8 mouse cellular contexts compared by ENCODE assay signal in the genomic region with DNA sequence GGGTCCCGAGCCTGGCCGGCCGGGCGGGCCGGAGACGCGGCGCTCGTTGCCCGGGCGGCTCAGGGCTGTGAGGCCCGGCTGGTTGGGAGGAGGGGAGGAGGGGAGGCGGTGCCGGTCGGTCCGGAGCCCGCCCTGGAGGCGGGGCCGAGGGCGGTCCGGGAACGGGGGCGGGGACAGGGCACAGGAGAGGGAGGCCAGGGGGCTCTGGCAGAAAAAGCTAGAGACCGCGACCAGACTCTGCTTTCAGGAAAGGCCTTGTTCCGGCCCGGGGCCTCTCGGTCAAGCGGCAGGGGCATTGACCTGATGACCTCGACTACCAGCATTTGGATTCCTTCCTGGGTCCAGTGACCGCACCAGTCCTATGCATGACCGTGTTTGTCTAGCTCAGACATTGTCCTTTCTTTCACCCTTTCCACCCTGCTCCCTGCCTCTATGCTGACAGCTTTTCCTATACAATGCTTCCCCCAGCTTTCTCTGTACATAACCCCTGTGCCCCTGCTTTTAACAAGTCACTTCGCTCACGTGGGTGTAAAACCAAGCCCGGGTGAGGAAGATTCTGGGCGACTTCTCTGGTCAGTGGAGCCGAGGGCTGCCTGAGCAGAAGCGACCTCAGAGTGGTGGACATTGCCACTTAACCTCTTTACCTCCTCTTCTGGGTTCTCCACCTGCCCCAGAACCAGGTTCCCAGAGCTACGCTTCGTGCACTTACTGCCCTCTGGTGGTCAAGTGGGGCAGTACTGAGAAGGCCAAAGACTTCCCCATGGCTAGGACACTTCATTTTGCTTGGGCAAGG. TPM values are rescaled to one million over a fixed set of nuclear protein-coding genes. Genes with fewer than 3 reads are reported as not detected.
A peak's percentile ranks its signal among the peaks of the same experiment; 100 is the strongest.
DNase-seq lines count a peak whose midpoint lies in the region; ATAC-seq lines count a peak whose summit lies in the region.

No protein-coding gene starts in this region.

- H3K4me2 ChIP-seq in embryonic facial prominence, embryonic 15.5 days (replicated peaks): peak overlapping the region; percentile 93
- peak overlapping the region; percentile 87 for H3K4me2 ChIP-seq in heart, embryonic 12.5 days
- H3K4me2 ChIP-seq in kidney, embryonic 16.5 days (replicated peaks; ENCODE audit: low read depth, low read length): peak overlapping the region; percentile 90
- H3K4me2 ChIP-seq in liver, embryonic 16.5 days (ENCODE audit: low read depth, low read length): peak overlapping the region; percentile 90
- peak overlapping the region; percentile 65 for H3K4me2 ChIP-seq in neural tube, embryonic 11.5 days (ENCODE audit: low read depth)

- peak overlapping the region; percentile 65 for H3K27ac ChIP-seq in embryonic facial prominence, embryonic 15.5 days (replicated peaks)
- H3K27ac ChIP-seq in heart, embryonic 12.5 days (ENCODE audit: poor library complexity, severe bottlenecking): peak overlapping the region; percentile 79
- peak overlapping the region; percentile 90 for H3K27ac ChIP-seq in kidney, embryonic 16.5 days (ENCODE audit: low read length)
- H3K27ac ChIP-seq in liver, embryonic 16.5 days (ENCODE audit: low read length): peak overlapping the region; percentile 58
- peak overlapping the region; percentile 73 for H3K27ac ChIP-seq in neural tube, embryonic 11.5 days (ENCODE audit: low read depth, low read length)

- H3K36me3 ChIP-seq in embryonic facial prominence, embryonic 15.5 days: peaks cover 7% of the 10 kb centered on the region
- peaks cover 3% of the 10 kb centered on the region; the same call in 1 of the 2 replicates for H3K36me3 ChIP-seq in heart, embryonic 12.5 days
- peaks cover 5% of the 10 kb centered on the region; the same call in 1 of the 2 replicates for H3K36me3 ChIP-seq in kidney, embryonic 16.5 days (ENCODE audit: insufficient read depth, low read length)
- no peaks in the 10 kb centered on the region for H3K36me3 ChIP-seq in liver, embryonic 16.5 days (ENCODE audit: control insufficient read depth, insufficient read depth)
- H3K36me3 ChIP-seq in neural tube, embryonic 11.5 days (ENCODE audit: control insufficient read depth, insufficient read depth, low read length): no peaks in the 10 kb centered on the region

- peak overlapping the region; percentile 69 for H3K4me3 ChIP-seq in embryonic facial prominence, embryonic 15.5 days (replicated peaks)
- peak overlapping the region; percentile 73 for H3K4me3 ChIP-seq in heart, embryonic 12.5 days
- H3K4me3 ChIP-seq in kidney, embryonic 16.5 days (ENCODE audit: low read length): peak overlapping the region; percentile 66
- H3K4me3 ChIP-seq in liver, embryonic 16.5 days (ENCODE audit: low read depth, low read length): peak overlapping the region; percentile 62
- H3K4me3 ChIP-seq in neural tube, embryonic 11.5 days (ENCODE audit: low read depth, low read length): peak overlapping the region; percentile 68

- peak; percentile 89 for ATAC-seq in CD4-positive, CD25-positive, alpha-beta regulatory T cell, adult 4 months
- ATAC-seq in embryonic facial prominence, embryonic 15.5 days (ENCODE audit: insufficient number of reproducible peaks, low FRiP score, low TSS enrichment, low read depth): peak; percentile 96
- peak; percentile 96 for ATAC-seq in heart, embryonic 12.5 days (ENCODE audit: insufficient number of reproducible peaks, low FRiP score)
- ATAC-seq in kidney, embryonic 16.5 days (ENCODE audit: low FRiP score, low TSS enrichment): peak; percentile 96
- ATAC-seq in liver, embryonic 16.5 days (ENCODE audit: low read depth): peak; percentile 97
- peak; percentile 96 for ATAC-seq in neural tube, embryonic 11.5 days (ENCODE audit: insufficient read depth, low FRiP score, low TSS enrichment)

- H3K27me3 ChIP-seq in embryonic facial prominence, embryonic 15.5 days: no peaks in the 10 kb centered on the region
- no peaks in the 10 kb centered on the region for H3K27me3 ChIP-seq in heart, embryonic 12.5 days (replicated peaks)
- H3K27me3 ChIP-seq in kidney, embryonic 16.5 days (ENCODE audit: insufficient read depth, low read length): no peaks in the 10 kb centered on the region
- no peaks in the 10 kb centered on the region for H3K27me3 ChIP-seq in liver, embryonic 16.5 days (ENCODE audit: control insufficient read depth, insufficient read depth, low read depth, low read length)
- no peaks in the 10 kb centered on the region for H3K27me3 ChIP-seq in neural tube, embryonic 11.5 days (ENCODE audit: control insufficient read depth, insufficient read depth, low read length)

- H3K4me1 ChIP-seq in embryonic facial prominence, embryonic 15.5 days: peaks cover 35% of the 10 kb centered on the region
- H3K4me1 ChIP-seq in heart, embryonic 12.5 days (replicated peaks): peaks cover 34% of the 10 kb centered on the region
- H3K4me1 ChIP-seq in kidney, embryonic 16.5 days (ENCODE audit: insufficient read depth, low read length): peaks cover 24% of the 10 kb centered on the region
- H3K4me1 ChIP-seq in liver, embryonic 16.5 days (ENCODE audit: control insufficient read depth, low read depth, low read length): peaks cover 24% of the 10 kb centered on the region
- peaks cover 14% of the 10 kb centered on the region for H3K4me1 ChIP-seq in neural tube, embryonic 11.5 days (ENCODE audit: control insufficient read depth, insufficient read depth, low read length)

- 2% methylated on average over 35 of the region's 40 CpGs for WGBS in embryonic facial prominence, embryonic 15.5 days
- 2% methylated on average over 38 of the region's 40 CpGs for WGBS in heart, embryonic 12.5 days
- under 1% methylated on average over 36 of the region's 40 CpGs for WGBS in kidney, embryonic 16.5 days
- WGBS in liver, embryonic 16.5 days (ENCODE audit: insufficient replicate concordance): 1% methylated on average over 33 of the region's 40 CpGs
- WGBS in neural tube, embryonic 11.5 days: 2% methylated on average over 38 of the region's 40 CpGs

- DNase-seq in brain, adult 2 months (ENCODE audit: low read depth, low spot score): peak; percentile 85
- DNase-seq in neural tube, embryonic 11.5 days (ENCODE audit: low spot score): peak; percentile 93
- peak; percentile 88 for DNase-seq in testis, postnatal 14 days (ENCODE audit: low spot score)

- H3K9me3 ChIP-seq in embryonic facial prominence, embryonic 15.5 days (replicated peaks): no peaks in the 10 kb centered on the region
- no peaks in the 10 kb centered on the region for H3K9me3 ChIP-seq in heart, embryonic 12.5 days (replicated peaks)
- no peaks in the 10 kb centered on the region for H3K9me3 ChIP-seq in kidney, embryonic 16.5 days (ENCODE audit: low read length)
- no peaks in the 10 kb centered on the region for H3K9me3 ChIP-seq in liver, embryonic 16.5 days (replicated peaks; ENCODE audit: control insufficient read depth, low read length)
- no peaks in the 10 kb centered on the region for H3K9me3 ChIP-seq in neural tube, embryonic 11.5 days (ENCODE audit: control insufficient read depth, low read length)

- H3K9ac ChIP-seq in embryonic facial prominence, embryonic 15.5 days: peak overlapping the region; percentile 73
- H3K9ac ChIP-seq in heart, embryonic 12.5 days: peak overlapping the region; percentile 81
- peak overlapping the region; percentile 86 for H3K9ac ChIP-seq in kidney, embryonic 16.5 days (replicated peaks; ENCODE audit: low read length)
- peak overlapping the region; percentile 59 for H3K9ac ChIP-seq in liver, embryonic 16.5 days (ENCODE audit: low read depth, low read length)
- peak overlapping the region; percentile 72 for H3K9ac ChIP-seq in neural tube, embryonic 11.5 days (ENCODE audit: low read length)

RNA-seq across cellular contexts. Expression of a gene that starts 13.2 kb away (rescaled TPM):
- not detected for polyA plus RNA-seq in CD4-positive, CD25-positive, alpha-beta regulatory T cell, adult 4 months (2017; shearing (Covaris generic))
- 0.50 and 0.73 TPM in 2 replicates for polyA plus RNA-seq in embryonic facial prominence, embryonic 15.5 days (2015; fragmentation: Nextera tagmentation; extraction: Ambion mirVana)
- 0.17 and 0.29 TPM in 2 replicates for polyA plus RNA-seq in heart, embryonic 12.5 days (2016; fragmentation: Nextera tagmentation; extraction: Ambion mirVana)
- polyA plus RNA-seq in kidney, embryonic 16.5 days (2015; fragmentation: Nextera tagmentation; extraction: Ambion mirVana): 0.30 and 0.67 TPM in 2 replicates
- polyA plus RNA-seq in liver, embryonic 16.5 days (2015; fragmentation: Nextera tagmentation; extraction: Ambion mirVana): 1.0 and 1.1 TPM in 2 replicates
- polyA plus RNA-seq in neural tube, embryonic 11.5 days (2014; fragmentation: Nextera tagmentation; extraction: Ambion mirVana): 0.34 and 0.50 TPM in 2 replicates

RNA-seq across cellular contexts. Expression of a gene that starts 16.2 kb away (rescaled TPM):
- not detected for polyA plus RNA-seq in CD4-positive, CD25-positive, alpha-beta regulatory T cell, adult 4 months (2017; shearing (Covaris generic))
- 16.1 and 18.9 TPM in 2 replicates for polyA plus RNA-seq in embryonic facial prominence, embryonic 15.5 days (2015; fragmentation: Nextera tagmentation; extraction: Ambion mirVana)
- polyA plus RNA-seq in heart, embryonic 12.5 days (2016; fragmentation: Nextera tagmentation; extraction: Ambion mirVana): 9.2 and 10.3 TPM in 2 replicates
- 12.4 and 14.4 TPM in 2 replicates for polyA plus RNA-seq in kidney, embryonic 16.5 days (2015; fragmentation: Nextera tagmentation; extraction: Ambion mirVana)
- 5.5 and 7.0 TPM in 2 replicates for polyA plus RNA-seq in liver, embryonic 16.5 days (2015; fragmentation: Nextera tagmentation; extraction: Ambion mirVana)
- polyA plus RNA-seq in neural tube, embryonic 11.5 days (2014; fragmentation: Nextera tagmentation; extraction: Ambion mirVana): 26.1 and 27.5 TPM in 2 replicates

RNA-seq across cellular contexts. Expression of a gene that starts 42.9 kb away (rescaled TPM):
- 1 to 10 TPM; 1.9 to 3.8 TPM for polyA plus RNA-seq in CD4-positive, CD25-positive, alpha-beta regulatory T cell, adult 4 months (2017; shearing (Covaris generic))
- 51.2 and 52.2 TPM in 2 replicates for polyA plus RNA-seq in embryonic facial prominence, embryonic 15.5 days (2015; fragmentation: Nextera tagmentation; extraction: Ambion mirVana)
- polyA plus RNA-seq in heart, embryonic 12.5 days (2016; fragmentation: Nextera tagmentation; extraction: Ambion mirVana): 111 and 115 TPM in 2 replicates
- polyA plus RNA-seq in kidney, embryonic 16.5 days (2015; fragmentation: Nextera tagmentation; extraction: Ambion mirVana): 40.7 and 44.3 TPM in 2 replicates
- 18.4 and 19.6 TPM in 2 replicates for polyA plus RNA-seq in liver, embryonic 16.5 days (2015; fragmentation: Nextera tagmentation; extraction: Ambion mirVana)
- 21.0 and 21.3 TPM in 2 replicates for polyA plus RNA-seq in neural tube, embryonic 11.5 days (2014; fragmentation: Nextera tagmentation; extraction: Ambion mirVana)

RNA-seq across cellular contexts. Expression of a gene that starts 51.1 kb away (rescaled TPM):
- 100 to 1,000 TPM; 213 to 244 TPM for polyA plus RNA-seq in CD4-positive, CD25-positive, alpha-beta regulatory T cell, adult 4 months (2017; shearing (Covaris generic))
- polyA plus RNA-seq in embryonic facial prominence, embryonic 15.5 days (2015; fragmentation: Nextera tagmentation; extraction: Ambion mirVana): 264 and 279 TPM in 2 replicates
- polyA plus RNA-seq in heart, embryonic 12.5 days (2016; fragmentation: Nextera tagmentation; extraction: Ambion mirVana): 166 TPM in 2 replicates
- polyA plus RNA-seq in kidney, embryonic 16.5 days (2015; fragmentation: Nextera tagmentation; extraction: Ambion mirVana): 324 and 333 TPM in 2 replicates
- 194 TPM in 2 replicates for polyA plus RNA-seq in liver, embryonic 16.5 days (2015; fragmentation: Nextera tagmentation; extraction: Ambion mirVana)
- 307 and 317 TPM in 2 replicates for polyA plus RNA-seq in neural tube, embryonic 11.5 days (2014; fragmentation: Nextera tagmentation; extraction: Ambion mirVana)

Comparison
In these comparisons a context has a peak if more than half of its experiments do, and no peak if none do; other contexts are left out.
1. Peak in every context shown above with its lines: DNase-seq, ATAC-seq, H3K4me3 ChIP-seq and H3K27ac ChIP-seq.